Mouse (Mus musculus) olfactory bulb, adult 2 months (tissue): ENCODE data around the gene Cirbp. TPM values are rescaled to one million over a fixed set of nuclear protein-coding genes. Genes with fewer than 3 reads are reported as not detected.
A peak's percentile ranks its signal among the peaks of the same experiment; 100 is the strongest.

Source experiments
- H3K27ac ChIP-seq: fragments of 200-500 bp; 2 replicates; pipeline ENCODE4 v1.5.1; 2012; ENCODE audit warnings: low read depth, low read length; ENCODE audit not compliant: insufficient read depth
- H3K4me1 ChIP-seq: fragments of 200-500 bp; 2 replicates; pipeline ENCODE4 v1.6.1; 2012; ENCODE audit warnings: low read length; ENCODE audit not compliant: control insufficient read depth, insufficient read depth
- H3K4me3 ChIP-seq: fragments of 200-500 bp; 2 replicates; pipeline ENCODE4 v1.5.1; 2012; ENCODE audit warnings: mild to moderate bottlenecking, low read depth, low read length, moderate library complexity; ENCODE audit not compliant: insufficient read depth
- CTCF ChIP-seq: fragments of 200-500 bp; IDR thresholded peaks from 2 replicates; pipeline ENCODE4 v1.5.1; 2012; ENCODE audit warnings: low read depth, mild to moderate bottlenecking, low read length, moderate library complexity; ENCODE audit not compliant: insufficient read depth
- POLR2A ChIP-seq: fragments of 200-500 bp; IDR thresholded peaks from 2 replicates; pipeline ENCODE4 v1.6.1; 2012; ENCODE audit warnings: mild to moderate bottlenecking, low read depth, low read length, moderate library complexity; ENCODE audit not compliant: insufficient read depth
- WGBS: fragments of 180-500 bp; shearing (Covaris S2); methylation state at CpG from one replicate; pipeline ENCODE4 v1.1.7; 2018; 5-methylcytosine and 5-hydroxymethylcytosine counted together
- polyA plus RNA-seq: library from polyadenylated mRNA; stranded (reverse); fragments of >200 nt; gene quantifications from 2 replicates; pipeline ENCODE4 v1.2.4, GENCODE M21; 2012; ENCODE audit warnings: low replicate concordance; ENCODE audit not compliant: missing spikeins, insufficient read depth, insufficient read length

Gene Cirbp
- polyA plus RNA-seq, 1 experiment: not detected

- peak within 1 kb of the TSS; percentile 96 for H3K27ac ChIP-seq
- H3K4me1 ChIP-seq: peaks cover 61% of the 10 kb centered on the region
- peak within 1 kb of the TSS; percentile 66 for H3K4me3 ChIP-seq
- TF ChIP-seq CTCF (no peak), POLR2A (peak; percentile 58; the same call in 1 of the 2 replicates)
- WGBS: under 1% methylated on average over 42 of the region's 42 CpGs
Measured at GRCm38 (mm10) chr10:80147719-80148601, 17.8 kb upstream of the Cirbp start, which contains the start of gene Midn. Gene Midn, plus strand, starts transcription at chr10:80148272.

GRCm38 (mm10) chr10:80148610-80149290, 17.0 kb upstream of the Cirbp start:
- H3K4me1 ChIP-seq: peaks cover 66% of the 10 kb centered on the region

GRCm38 (mm10) chr10:80149291-80150225, 16.2 kb upstream of the Cirbp start:
- Histone ChIP-seq H3K4me1 (peaks cover 60% of the 10 kb centered on the region), H3K4me3 (peak overlapping the region; percentile 87), H3K27ac (peak overlapping the region; percentile 96)
- WGBS: under 1% methylated on average over 88 of the region's 88 CpGs
- TF ChIP-seq POLR2A: peak; percentile 68
- no peak for TF ChIP-seq CTCF

More at GRCm38 (mm10) chr10:80148610-80149290, 17.0 kb upstream of the Cirbp start:
- Histone ChIP-seq H3K27ac (peak overlapping the region; percentile 96), H3K4me3 (peak overlapping the region; percentile 66)
- WGBS: under 1% methylated on average over 57 of the region's 57 CpGs
- peak; percentile 68; the same call in 1 of the 2 replicates for TF ChIP-seq CTCF
- TF ChIP-seq POLR2A: no peak; the same call in 1 of the 2 replicates

GRCm38 (mm10) chr10:80150226-80151210, 15.3 kb upstream of the Cirbp start:
- TF ChIP-seq POLR2A (no peak), CTCF (no peak)
- Histone ChIP-seq H3K27ac (peak overlapping the region; percentile 93), H3K4me3 (peak overlapping the region; percentile 87), H3K4me1 (peaks cover 56% of the 10 kb centered on the region)
- WGBS: under 1% methylated on average over 55 of the region's 71 CpGs

- Histone ChIP-seq H3K4me3 (peak overlapping the region; percentile 87), H3K4me1 (peaks cover 54% of the 10 kb centered on the region), H3K27ac (peak overlapping the region; percentile 88)
- TF ChIP-seq POLR2A: no peak; the same call in 1 of the 2 replicates
- TF ChIP-seq CTCF: no peak
- WGBS: 2% methylated on average over 26 of the region's 26 CpGs
Measured at GRCm38 (mm10) chr10:80151211-80152034, 14.4 kb upstream of the Cirbp start.

- H3K4me1 ChIP-seq: peaks cover 56% of the 10 kb centered on the region
- WGBS: 4% methylated on average over 15 of the region's 15 CpGs
Measured at GRCm38 (mm10) chr10:80152071-80152872, 13.5 kb upstream of the Cirbp start.

More at GRCm38 (mm10) chr10:80152071-80152872, 13.5 kb upstream of the Cirbp start:
- no peak for TF ChIP-seq CTCF
- Histone ChIP-seq H3K27ac (peak overlapping the region; percentile 88), H3K4me3 (peak overlapping the region; percentile 87)
